ENCODE assay signal across 9 mouse cellular contexts in the genomic region with DNA sequence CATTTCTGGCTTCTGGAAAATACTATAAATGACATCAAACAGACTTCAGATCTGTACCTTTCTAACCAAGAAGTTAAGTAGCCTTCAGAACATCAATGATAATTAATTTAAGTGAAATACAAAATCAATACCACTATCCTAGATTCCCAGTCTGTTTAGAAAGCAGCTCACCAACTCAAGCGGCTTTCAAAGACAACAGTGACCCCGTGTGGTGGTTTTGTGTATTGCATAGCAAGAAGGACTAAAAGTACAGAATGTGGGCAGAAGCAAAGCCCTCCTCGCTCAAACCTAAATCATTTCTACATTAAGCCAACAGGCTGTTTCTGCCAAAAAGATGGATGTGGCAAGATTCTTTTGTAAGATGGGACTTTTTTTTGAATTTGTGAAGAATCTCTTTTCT.
DNase-seq lines count a peak whose midpoint lies in the region; ATAC-seq lines count a peak whose summit lies in the region.
"Had no signal": no experiment of that assay in that cellular context is flagged by ENCODE, and none has a peak within 500 bp of the region (broad histone marks: within the 10 kb centered on the region; RNA-seq: fewer than 3 reads in every experiment).

No protein-coding gene starts in this region.

- H3K4me3 ChIP-seq in forebrain, embryonic 11.5 days (ENCODE audit: low read depth, low read length): no peak overlapping the region
- no peak overlapping the region for H3K4me3 ChIP-seq in forebrain, embryonic 12.5 days (replicated peaks)
- H3K4me3 ChIP-seq: megakaryocyte, embryonic 14.5 days had no signal

- no peak overlapping the region for H3K9ac ChIP-seq in forebrain, embryonic 11.5 days (ENCODE audit: low read length)
- H3K9ac ChIP-seq in forebrain, embryonic 12.5 days: no peak overlapping the region

- WGBS in forebrain, embryonic 11.5 days: 11% methylated on average over 3 of the region's 3 CpGs
- WGBS in forebrain, embryonic 12.5 days: 11% methylated on average over 3 of the region's 3 CpGs

- ATAC-seq in forebrain, embryonic 11.5 days (replicated peaks; ENCODE audit: low FRiP score): no peak
- no peak for ATAC-seq in forebrain, embryonic 12.5 days (ENCODE audit: low FRiP score)

- H3K36me3 ChIP-seq in forebrain, embryonic 11.5 days (ENCODE audit: control insufficient read depth, insufficient read depth, low read length): no peaks in the 10 kb centered on the region
- H3K36me3 ChIP-seq in forebrain, embryonic 12.5 days (replicated peaks): no peaks in the 10 kb centered on the region

- no peaks in the 10 kb centered on the region for H3K9me3 ChIP-seq in forebrain, embryonic 11.5 days (ENCODE audit: control insufficient read depth, low read length)
- no peaks in the 10 kb centered on the region for H3K9me3 ChIP-seq in forebrain, embryonic 12.5 days
- H3K9me3 ChIP-seq: megakaryocyte, embryonic 14.5 days had no signal

- H3K27me3 ChIP-seq in forebrain, embryonic 11.5 days (ENCODE audit: control insufficient read depth, insufficient read depth, low read length): no peaks in the 10 kb centered on the region
- 0 out of 2 replicates have a peak, but pooled peaks cover 3% of the 10 kb centered on the region for H3K27me3 ChIP-seq in forebrain, embryonic 12.5 days

- peak; percentile 89 for DNase-seq in forebrain, embryonic 11.5 days (ENCODE audit: low spot score)
- peak; percentile 38 for DNase-seq in T-cell, adult 2 months (ENCODE audit: low spot score)
- peak; percentile 94 for DNase-seq in cerebellum, postnatal 14 days
- DNase-seq in gastrocnemius, postnatal 14 days: peak; percentile 66
- DNase-seq in layer of hippocampus, adult 8-10 months (ENCODE audit: low spot score in 2 of 2): peak; percentile 72 to 92
- DNase-seq in lung, postnatal 25 days (ENCODE audit: low spot score): peak; percentile 79
- DNase-seq in spleen, postnatal 36 days (ENCODE audit: low spot score in 2 of 2): peak; percentile 35 to 39

- no peak overlapping the region for H3K4me2 ChIP-seq in forebrain, embryonic 11.5 days (ENCODE audit: low read depth, low read length, severe bottlenecking)
- no peak overlapping the region for H3K4me2 ChIP-seq in forebrain, embryonic 12.5 days

- H3K27ac ChIP-seq in forebrain, embryonic 11.5 days (ENCODE audit: low read depth, low read length): no peak overlapping the region
- no peak overlapping the region for H3K27ac ChIP-seq in forebrain, embryonic 12.5 days

- intact Hi-C loops in gastrocnemius, postnatal 14 days (cut with DNase I; ENCODE audit: low total_unique reads): loop anchor here (10.0 kb wide), 1 partner anchor 523 kb away; no protein-coding TSS in a partner anchor

- H3K4me1 ChIP-seq in forebrain, embryonic 11.5 days (replicated peaks; ENCODE audit: control insufficient read depth, insufficient read depth, low read length): no peaks in the 10 kb centered on the region
- no peaks in the 10 kb centered on the region for H3K4me1 ChIP-seq in forebrain, embryonic 12.5 days

Comparison
In these comparisons a context has a peak if more than half of its experiments do, and no peak if none do; other contexts are left out.
1. DNase-seq: peak in every context shown above with its lines; median percentile 94 in cerebellum, postnatal 14 days; 89 in forebrain, embryonic 11.5 days; 82 in layer of hippocampus, adult 8-10 months; 79 in lung, postnatal 25 days; 66 in gastrocnemius, postnatal 14 days; 38 in T-cell, adult 2 months; 37 in spleen, postnatal 36 days.